Mouse (Mus musculus) brain, embryonic 14.5 days (tissue): ENCODE measurements around the gene Stox2. TPM values are rescaled to one million over a fixed set of nuclear protein-coding genes. Genes with fewer than 3 reads are reported as not detected.

ENCODE experiments used
- DNase-seq: peaks from one replicate; pipeline ENCODE4 v3.0.0-alpha.2; 2011; ENCODE audit warnings: low read depth
- CTCF ChIP-seq: fragments of 200-500 bp; IDR thresholded peaks from 2 replicates; pipeline ENCODE4 v1.5.1; 2012; ENCODE audit warnings: inconsistent platforms, mild to moderate bottlenecking, moderate library complexity, borderline replicate concordance; ENCODE audit not compliant: insufficient read depth, insufficient read length; ENCODE audit errors: extremely low read depth
- POLR2A ChIP-seq: fragments of 200-500 bp; IDR thresholded peaks from 2 replicates; pipeline ENCODE4 v1.6.1; 2012; ENCODE audit warnings: mild to moderate bottlenecking, inconsistent platforms, borderline replicate concordance; ENCODE audit not compliant: poor library complexity, insufficient read depth, insufficient read length, severe bottlenecking; ENCODE audit errors: extremely low read depth
- polyA plus RNA-seq: library from polyadenylated mRNA; depleted of rRNA; stranded (reverse); fragments of >200 nt; gene quantifications from 2 replicates; pipeline ENCODE4 v1.2.3, GENCODE M21; 2012; rRNA removed

Stox2 gene
- polyA plus RNA-seq, 1 experiment = 44.9 TPM

DNA sequence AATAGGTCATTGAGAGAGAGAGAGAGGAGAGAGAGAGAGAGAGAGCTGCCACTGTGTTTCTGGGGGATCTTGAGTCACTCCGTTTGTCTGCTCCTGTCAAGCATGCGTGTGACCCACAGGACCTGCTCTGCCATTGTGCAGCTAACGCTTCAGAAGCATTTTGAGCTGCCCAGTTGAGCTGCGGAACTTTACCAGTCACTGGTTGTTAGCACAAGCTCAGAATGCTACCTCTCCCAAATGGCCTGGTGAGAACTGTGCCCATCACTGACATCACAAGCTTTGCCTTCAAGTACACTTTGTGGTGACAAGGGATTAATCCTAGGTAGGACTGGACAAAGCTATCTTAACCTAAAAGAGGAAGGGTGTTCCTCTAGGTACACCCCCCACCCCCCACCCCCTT lies 263.9 kb downstream of the Stox2 start:
- TF ChIP-seq CTCF = no peak
- TF ChIP-seq POLR2A = no peak

DNA sequence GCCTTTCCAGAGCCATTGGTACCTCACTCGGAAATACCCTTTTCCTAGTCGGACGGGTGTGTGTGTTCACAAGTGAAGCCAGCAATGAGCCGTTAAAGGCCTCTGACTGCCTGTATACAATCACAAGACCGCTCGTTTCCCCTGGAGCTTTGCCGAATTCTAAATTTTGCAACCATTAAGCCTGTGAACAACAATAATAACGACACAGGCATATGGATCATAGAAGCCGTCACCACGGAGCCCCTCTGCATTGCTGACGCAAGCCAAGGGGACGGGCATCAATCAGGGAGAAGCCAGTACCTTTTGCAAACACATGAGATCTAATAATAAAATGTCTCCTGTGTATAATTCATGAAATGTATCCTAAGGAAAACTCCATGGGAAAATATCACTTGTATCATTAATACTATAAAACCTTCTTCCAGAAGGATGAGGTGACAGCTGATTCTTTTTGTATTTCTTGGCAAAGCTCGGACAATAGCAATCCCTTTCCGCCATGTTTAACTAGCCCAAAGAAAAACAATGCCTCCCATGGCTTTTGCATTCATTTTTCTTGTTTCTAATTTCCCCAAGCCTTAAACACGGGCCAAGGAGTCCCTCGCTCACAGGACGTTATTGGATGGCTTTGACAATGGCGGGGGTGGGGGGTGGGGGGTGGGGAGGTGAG lies 265.0 kb downstream of the Stox2 start:
- no peak for TF ChIP-seq CTCF
- no peak for TF ChIP-seq POLR2A
- DNase-seq = no peak

More for the DNA sequence above, 263.9 kb downstream of the Stox2 start:
- no peak for DNase-seq

DNA sequence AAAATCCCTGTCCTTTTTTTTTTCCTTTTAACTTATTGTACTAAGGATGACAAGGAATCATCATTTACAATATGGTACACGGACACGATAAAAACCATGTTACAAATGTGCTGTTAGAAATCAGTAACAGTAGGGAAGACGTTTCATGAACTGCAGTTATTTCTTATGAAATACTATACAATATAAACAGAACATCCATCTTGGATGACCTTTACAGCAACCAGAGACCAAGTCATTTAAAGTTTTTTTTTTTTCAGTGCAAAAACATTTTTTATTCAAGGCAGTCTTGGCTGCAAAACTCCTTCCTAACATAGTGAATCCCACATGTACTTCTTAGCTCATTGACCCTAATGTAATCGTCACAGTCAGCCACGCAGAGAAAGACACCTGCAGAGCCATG lies 266.0 kb downstream of the Stox2 start:
- DNase-seq = no peak
- no peak for TF ChIP-seq POLR2A
- TF ChIP-seq CTCF = no peak

GRCm38 (mm10) chr8:47178785-47179184 lies 267.4 kb downstream of the Stox2 start:
- TF ChIP-seq POLR2A = no peak
- TF ChIP-seq CTCF = no peak
- DNase-seq = no peak

- no peak for DNase-seq
- TF ChIP-seq POLR2A (no peak), CTCF (no peak)
These were observed 272.3 kb downstream of the Stox2 start for GRCm38 (mm10) chr8:47173823-47174222.

DNA sequence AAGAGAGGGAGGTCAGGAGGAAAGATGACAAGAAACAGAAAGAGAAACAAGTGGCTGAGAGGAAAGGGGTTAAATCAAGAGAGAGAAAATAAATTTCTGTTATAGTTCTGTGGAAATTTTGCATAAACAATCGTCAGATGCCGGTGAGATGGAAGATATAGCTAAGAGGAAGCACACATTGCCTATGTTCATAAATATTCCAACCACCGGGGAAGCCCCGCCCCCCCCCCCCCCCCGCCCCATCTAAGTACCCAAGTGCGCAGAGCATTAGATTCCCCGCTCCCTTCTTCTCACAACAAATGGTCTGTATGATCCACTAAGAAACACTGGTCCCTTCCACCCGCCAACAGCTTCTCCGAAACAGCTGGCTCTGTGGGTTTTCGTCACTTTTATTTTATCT lies 273.3 kb downstream of the Stox2 start:
- TF ChIP-seq CTCF (no peak), POLR2A (no peak)
- DNase-seq = no peak

DNA sequence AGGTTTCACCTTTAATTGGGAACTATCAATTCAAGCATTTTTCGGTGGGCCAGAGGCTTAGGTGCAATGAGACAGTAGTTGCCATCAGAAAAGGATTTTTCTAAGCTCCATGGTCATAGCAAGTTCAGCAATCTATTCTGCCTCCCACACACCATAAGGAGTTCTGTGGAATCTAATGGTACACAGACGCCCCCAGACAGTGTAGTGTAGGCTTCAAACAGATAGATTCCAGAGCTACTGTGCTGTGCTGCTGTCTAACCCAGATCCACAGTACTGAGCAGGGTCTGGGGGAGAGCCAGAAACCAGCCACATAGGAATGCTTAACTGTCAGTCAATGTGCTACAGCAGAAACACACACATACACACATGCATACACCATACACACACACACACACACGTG lies 285.5 kb downstream of the Stox2 start:
- DNase-seq = no peak
- no peak for TF ChIP-seq POLR2A
- no peak for TF ChIP-seq CTCF

DNA sequence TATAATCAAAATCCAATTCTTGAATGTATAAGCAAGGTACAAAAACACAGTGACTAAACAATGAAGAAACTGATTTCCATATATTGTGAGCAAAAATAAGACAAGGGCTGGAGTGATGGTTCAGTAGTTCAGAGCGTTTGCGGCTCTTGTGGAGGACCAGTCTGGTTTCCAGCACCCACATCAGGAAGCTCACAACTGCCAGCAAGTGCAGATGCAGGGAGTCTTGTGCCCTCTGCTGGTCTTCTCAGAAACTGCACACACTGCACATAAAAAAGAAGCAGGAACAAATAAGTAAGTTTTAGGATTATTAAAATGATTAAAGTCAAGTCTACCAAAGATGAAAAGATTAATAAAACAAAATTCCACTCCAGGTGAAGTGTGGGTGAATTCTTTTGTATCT lies 291.6 kb downstream of the Stox2 start:
- no peak for DNase-seq
- TF ChIP-seq CTCF = peak; percentile 16; the same call in 1 of the 2 replicates
- no peak for TF ChIP-seq POLR2A

- TF ChIP-seq POLR2A (no peak), CTCF (no peak)
- peak; percentile 14 for DNase-seq
These were observed 300.9 kb downstream of the Stox2 start for GRCm38 (mm10) chr8:47145258-47145657.

GRCm38 (mm10) chr8:47136047-47136446 lies 310.1 kb downstream of the Stox2 start:
- TF ChIP-seq CTCF = no peak
- no peak for TF ChIP-seq POLR2A
- no peak for DNase-seq

DNA sequence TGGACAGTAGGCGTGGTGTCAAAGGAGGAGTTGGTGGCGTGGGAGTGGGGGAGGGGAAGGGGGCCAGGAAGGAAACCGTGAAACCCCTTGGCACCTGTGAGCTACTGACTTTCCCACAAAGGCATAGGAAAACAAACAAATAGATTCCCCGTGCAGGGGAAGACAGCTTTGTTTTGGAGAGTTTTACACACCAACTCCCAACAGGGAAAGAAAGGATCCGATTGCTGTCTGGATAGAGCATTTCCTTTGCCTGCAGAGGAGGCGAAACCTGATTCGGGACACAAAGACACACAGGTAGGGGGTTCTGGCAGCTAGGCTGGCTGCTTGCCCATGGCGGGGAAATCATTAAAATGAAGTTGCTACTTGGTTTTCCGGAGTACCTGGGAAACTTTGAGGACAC lies 310.6 kb downstream of the Stox2 start:
- peak; percentile 10 for DNase-seq
- no peak for TF ChIP-seq CTCF
- TF ChIP-seq POLR2A = no peak

DNA sequence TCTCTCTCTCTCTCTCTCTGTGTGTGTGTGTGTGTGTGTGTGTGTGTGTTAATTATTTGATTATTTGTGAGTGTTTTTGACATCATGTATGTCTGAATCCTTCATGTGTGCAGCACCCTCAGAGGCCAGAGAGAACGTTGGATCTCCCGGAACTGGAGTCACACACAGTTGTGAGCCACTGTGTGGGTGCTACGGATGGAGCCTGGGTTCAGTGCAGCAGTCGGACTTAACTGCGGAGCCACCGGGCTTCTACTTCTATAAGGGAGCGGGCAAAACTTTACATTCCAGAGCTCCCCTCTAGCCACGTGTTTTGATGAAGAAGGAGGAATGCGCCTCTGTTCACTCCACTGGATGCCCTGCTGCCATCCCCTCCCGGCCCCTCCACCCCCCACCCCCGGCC lies 311.4 kb downstream of the Stox2 start:
- DNase-seq = no peak
- no peak for TF ChIP-seq POLR2A
- no peak for TF ChIP-seq CTCF

DNA sequence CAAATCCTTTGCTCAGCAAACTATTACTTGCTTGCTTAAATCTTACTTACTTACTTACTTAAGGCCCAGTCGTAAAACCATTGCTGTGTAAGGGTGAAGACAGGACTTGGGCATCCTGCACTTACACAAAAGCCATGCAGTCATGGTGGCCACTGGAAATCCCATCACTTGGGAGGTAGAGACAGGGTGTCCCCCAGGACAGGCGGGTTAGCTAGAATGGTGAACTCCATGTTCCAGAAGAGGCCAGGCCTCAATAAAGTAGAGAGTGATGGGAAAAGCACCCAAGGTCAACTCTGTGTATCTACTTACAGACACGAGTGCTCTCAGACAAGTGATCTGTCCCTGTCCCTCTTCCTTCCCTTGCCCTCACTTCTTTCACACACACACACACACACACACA lies 312.8 kb downstream of the Stox2 start:
- TF ChIP-seq POLR2A (no peak), CTCF (no peak)
- no peak for DNase-seq

Other genes with a start within 250 kb of the Stox2 start
- gene Trappc11, start 87.1 kb upstream of the Stox2 start, polyA plus RNA-seq = 42.5 and 44.5 TPM in 2 replicates
- gene Rwdd4a, start 87.3 kb upstream of the Stox2 start, polyA plus RNA-seq = 26.7 and 27.0 TPM in 2 replicates
- gene Ing2, start 229.2 kb upstream of the Stox2 start, polyA plus RNA-seq = 6.8 and 10.8 TPM in 2 replicates